ENCODE assay signal across 19 mouse cellular contexts in genomic region chr1:151039189-151039588, GRCm38 (mm10). TPM values are rescaled to one million over a fixed set of nuclear protein-coding genes. Genes with fewer than 3 reads are reported as not detected.
"Had no signal": no experiment of that assay in that cellular context is flagged by ENCODE, and none has a peak within 500 bp of the region (broad histone marks: within the 10 kb centered on the region; RNA-seq: fewer than 3 reads in every experiment).

No protein-coding gene starts in this region.

- H3K9me3 ChIP-seq: lung, embryonic 15.5 days; megakaryocyte, embryonic 14.5 days; midbrain, embryonic 12.5 days; neural tube, embryonic 13.5 days; neural tube, embryonic 15.5 days had no signal

- DNase-seq: lung, adult 2 months; lung, postnatal 14 days; lung, postnatal 36 days; midbrain, embryonic 14.5 days; right cerebral cortex, adult 18-20 months; right cerebral cortex, postnatal 25 days; right cerebral cortex, postnatal 4 days; spleen, adult 18-20 months; thymus, adult 18-20 months; thymus, postnatal 14 days; thymus, postnatal 36 days had no signal

- H3K36me3 ChIP-seq: lung, embryonic 15.5 days; midbrain, embryonic 12.5 days; neural tube, embryonic 13.5 days; neural tube, embryonic 15.5 days had no signal

- H3K4me2 ChIP-seq: lung, embryonic 15.5 days; midbrain, embryonic 12.5 days; neural tube, embryonic 13.5 days; neural tube, embryonic 15.5 days had no signal

- H3K4me1 ChIP-seq: midbrain, embryonic 12.5 days; neural tube, embryonic 15.5 days had no signal

- H3K9ac ChIP-seq: lung, embryonic 15.5 days; midbrain, embryonic 12.5 days; neural tube, embryonic 13.5 days; neural tube, embryonic 15.5 days had no signal

- ATAC-seq: midbrain, embryonic 16.5 days had no signal

- H3K27me3 ChIP-seq: lung, embryonic 15.5 days; midbrain, embryonic 12.5 days; neural tube, embryonic 13.5 days; neural tube, embryonic 15.5 days had no signal

- H3K27ac ChIP-seq: lung, embryonic 15.5 days; macrophage; midbrain, embryonic 12.5 days; neural tube, embryonic 13.5 days; neural tube, embryonic 15.5 days had no signal

- H3K4me3 ChIP-seq: lung, embryonic 15.5 days; midbrain, embryonic 12.5 days; myocyte; neural tube, embryonic 13.5 days; neural tube, embryonic 15.5 days had no signal

RNA-seq across cellular contexts. Expression of gene Hmcn1, which starts 46.0 kb away (rescaled TPM):
- polyA plus RNA-seq: macrophage had no signal
